Mouse (Mus musculus) midbrain, embryonic 12.5 days (tissue): ENCODE measurements around the gene Rab28. TPM values are rescaled to one million over a fixed set of nuclear protein-coding genes. Genes with fewer than 3 reads are reported as not detected.

Experiments
- ATAC-seq: fragments of 200-750 bp; cut with Nextera tagmentation; 2 replicates; pipeline ENCODE4 v1.8.0; 2017; ENCODE audit warnings: low read depth, moderate TSS enrichment, moderate library complexity; ENCODE audit not compliant: low FRiP score
- H3K27ac ChIP-seq: fragments of 300-500 bp; sonication (generic); replicated peaks from 2 replicates; pipeline ENCODE4 v1.5.1; 2016; ENCODE audit warnings: mild to moderate bottlenecking
- H3K27me3 ChIP-seq: fragments of 300-500 bp; sonication (generic); 2 replicates; pipeline ENCODE4 v1.6.1; 2016; ENCODE audit warnings: mild to moderate bottlenecking
- H3K36me3 ChIP-seq: fragments of 300-500 bp; sonication (generic); 2 replicates; pipeline ENCODE4 v1.6.1; 2016
- H3K4me1 ChIP-seq: fragments of 300-500 bp; sonication (generic); 2 replicates; pipeline ENCODE4 v1.6.1; 2016
- H3K4me2 ChIP-seq: fragments of 300-500 bp; sonication (generic); replicated peaks from 2 replicates; pipeline ENCODE4 v1.6.1; 2016; ENCODE audit warnings: mild to moderate bottlenecking, moderate library complexity
- H3K4me3 ChIP-seq: fragments of 300-500 bp; sonication (generic); 2 replicates; pipeline ENCODE4 v1.5.1; 2016; ENCODE audit warnings: mild to moderate bottlenecking
- H3K9ac ChIP-seq: fragments of 300-500 bp; sonication (generic); replicated peaks from 2 replicates; pipeline ENCODE4 v1.6.1; 2016; ENCODE audit warnings: mild to moderate bottlenecking, moderate library complexity
- H3K9me3 ChIP-seq: fragments of 300-500 bp; sonication (generic); 2 replicates; pipeline ENCODE4 v1.6.1; 2016; ENCODE audit warnings: mild to moderate bottlenecking
- WGBS: fragments of 180-500 bp; shearing (Covaris S2); methylation state at CpG from one replicate; pipeline ENCODE4 v1.1.7; 2016; 5-methylcytosine and 5-hydroxymethylcytosine counted together
- polyA plus RNA-seq: library from polyadenylated mRNA; unstranded; fragments of >200 nt; fragmentation: Nextera tagmentation; extraction: Ambion mirVana; gene quantifications from 2 replicates; pipeline ENCODE4 v1.2.1, GENCODE M21; 2016

Rab28 gene
- polyA plus RNA-seq, result 88.9 and 94.4 TPM in 2 replicates

DNA sequence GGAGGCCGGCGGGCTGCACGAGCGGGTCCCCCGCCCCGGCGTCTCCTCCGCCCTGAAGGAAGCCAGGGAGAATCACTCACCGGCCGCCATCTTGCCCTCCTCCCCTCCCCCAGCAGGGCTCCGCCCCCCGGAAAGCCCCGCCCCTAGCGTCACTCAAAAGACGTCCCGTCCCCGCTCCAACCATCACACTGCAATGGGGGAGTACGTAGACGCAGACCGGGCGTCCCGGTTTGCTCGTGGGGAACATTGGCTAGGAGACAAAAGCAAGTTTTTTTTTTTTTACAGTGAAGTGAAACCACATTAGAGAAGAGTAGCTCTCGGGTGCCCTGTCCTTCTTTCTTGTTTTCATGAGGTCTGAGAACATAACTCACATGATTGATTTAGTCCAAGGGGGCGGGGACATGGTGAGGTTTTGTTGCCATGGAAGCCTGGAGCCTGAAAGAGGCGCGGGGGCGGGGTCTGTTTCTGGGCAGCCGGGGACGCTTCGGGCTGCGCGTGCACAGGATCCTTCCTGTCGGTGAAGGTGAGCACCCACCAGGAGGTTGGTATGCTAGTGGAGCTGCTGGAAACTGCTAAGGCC is at the start of gene Rab28:
TSS of gene Rab28 (minus strand) at position 107 of the 580 bp plus-strand sequence.
- H3K4me3 ChIP-seq, result peak within 1 kb of the TSS; percentile 94
- WGBS, result 0% methylated on average over 32 of the region's 34 CpGs
- peak; percentile 95 for ATAC-seq

DNA sequence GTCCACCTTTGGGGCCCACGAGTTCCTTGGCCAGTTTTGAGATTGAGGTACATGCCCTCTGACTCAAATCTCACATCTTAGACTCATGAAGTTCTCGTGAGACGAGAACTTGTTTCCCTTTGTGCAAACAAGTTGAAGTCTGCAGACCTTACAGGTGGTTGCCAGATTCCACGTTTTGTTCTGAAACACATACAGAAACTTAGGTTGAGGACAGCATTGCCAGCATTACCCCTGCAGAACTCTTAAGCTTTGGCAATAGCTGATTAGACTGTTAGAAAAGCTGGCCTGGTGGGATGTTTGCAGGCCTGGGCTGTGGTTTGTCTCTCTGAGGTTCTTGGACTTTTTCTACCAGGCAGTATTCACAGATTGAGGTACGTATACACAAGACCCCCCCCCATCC is 49.4 kb upstream of the Rab28 start:
- no peaks in the 10 kb centered on the region for H3K9me3 ChIP-seq
- no peak overlapping the region for H3K4me3 ChIP-seq
- H3K4me1 ChIP-seq, result peaks cover 11% of the 10 kb centered on the region
- ATAC-seq, result no peak
- WGBS, result 6% methylated on average over 5 of the region's 5 CpGs
- H3K4me2 ChIP-seq, result no peak overlapping the region
- peaks cover 98% of the 10 kb centered on the region for H3K27me3 ChIP-seq
- H3K9ac ChIP-seq, result no peak overlapping the region
- no peaks in the 10 kb centered on the region for H3K36me3 ChIP-seq
- no peak overlapping the region for H3K27ac ChIP-seq

More for the DNA sequence above, at the start of gene Rab28:
- Histone ChIP-seq H3K36me3 (no peaks in the 10 kb centered on the region), H3K4me1 (peaks cover 13% of the 10 kb centered on the region; the same call in 1 of the 2 replicates), H3K9ac (peak within 1 kb of the TSS; percentile 92), H3K27ac (peak within 1 kb of the TSS; percentile 91), H3K4me2 (peak within 1 kb of the TSS; percentile 97), H3K27me3 (no peaks in the 10 kb centered on the region), H3K9me3 (no peaks in the 10 kb centered on the region)

DNA sequence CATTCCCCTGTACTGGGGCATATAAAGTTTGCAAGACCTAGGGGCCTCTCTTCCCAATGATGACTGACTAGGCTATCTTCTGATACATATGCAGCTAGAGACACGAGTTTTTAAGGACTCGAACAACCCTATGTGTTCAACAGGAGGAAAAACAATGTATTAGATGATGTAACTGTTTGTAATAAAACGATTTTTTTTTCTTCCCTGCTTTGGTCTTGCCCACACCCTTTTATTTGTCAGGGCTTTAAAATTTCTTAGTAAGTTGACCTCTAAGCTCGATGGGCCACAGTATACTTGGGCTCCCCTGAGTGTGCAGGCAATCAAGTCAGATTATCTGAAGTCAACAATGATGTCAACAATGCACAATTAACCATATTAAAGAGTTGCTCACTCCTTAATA is 48.4 kb upstream of the Rab28 start:
- WGBS, result 9% methylated on average over 4 of the region's 4 CpGs
- no peak for ATAC-seq
- Histone ChIP-seq H3K9me3 (no peaks in the 10 kb centered on the region), H3K27me3 (peaks cover 98% of the 10 kb centered on the region), H3K27ac (no peak overlapping the region), H3K4me3 (no peak overlapping the region), H3K9ac (no peak overlapping the region), H3K4me1 (peaks cover 5% of the 10 kb centered on the region; the same call in 1 of the 2 replicates), H3K36me3 (no peaks in the 10 kb centered on the region), H3K4me2 (no peak overlapping the region)

DNA sequence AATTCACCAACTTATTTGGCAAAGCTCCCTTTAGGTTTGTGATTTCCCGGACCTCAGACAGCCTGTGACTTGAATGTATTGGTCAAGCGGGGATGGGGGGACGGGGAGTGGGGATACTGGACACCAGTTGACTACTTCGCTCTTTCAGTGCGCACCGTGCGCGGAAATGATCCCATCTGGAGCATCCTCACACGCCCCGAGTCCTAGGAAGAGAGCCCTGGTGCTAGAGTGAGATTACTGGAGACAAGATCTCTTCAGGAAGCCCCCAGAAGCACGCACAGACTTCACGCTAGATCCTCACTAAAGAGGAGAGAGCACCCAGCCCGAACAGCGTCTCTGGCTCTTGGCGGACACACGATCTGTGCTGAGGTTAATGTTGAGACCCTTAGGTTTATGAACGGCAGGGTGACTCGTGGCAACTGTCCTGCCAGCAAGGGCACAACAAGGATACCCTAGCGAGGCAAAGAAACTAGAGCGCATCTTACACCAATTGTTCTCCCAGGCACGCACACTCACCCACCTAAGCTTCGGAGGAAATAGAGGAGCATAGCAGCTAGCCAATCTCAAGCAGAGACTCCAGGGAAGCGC is 47.5 kb upstream of the Rab28 start:
- H3K4me3 ChIP-seq, result no peak overlapping the region
- H3K27ac ChIP-seq, result no peak overlapping the region
- 2% methylated on average over 23 of the region's 23 CpGs for WGBS
- ATAC-seq, result no peak
- H3K36me3 ChIP-seq, result no peaks in the 10 kb centered on the region
- no peak overlapping the region for H3K9ac ChIP-seq
- H3K27me3 ChIP-seq, result peaks cover 99% of the 10 kb centered on the region
- no peak overlapping the region for H3K4me2 ChIP-seq
- H3K9me3 ChIP-seq, result no peaks in the 10 kb centered on the region
- 0 out of 2 replicates have a peak, but pooled peaks cover 3% of the 10 kb centered on the region for H3K4me1 ChIP-seq

DNA sequence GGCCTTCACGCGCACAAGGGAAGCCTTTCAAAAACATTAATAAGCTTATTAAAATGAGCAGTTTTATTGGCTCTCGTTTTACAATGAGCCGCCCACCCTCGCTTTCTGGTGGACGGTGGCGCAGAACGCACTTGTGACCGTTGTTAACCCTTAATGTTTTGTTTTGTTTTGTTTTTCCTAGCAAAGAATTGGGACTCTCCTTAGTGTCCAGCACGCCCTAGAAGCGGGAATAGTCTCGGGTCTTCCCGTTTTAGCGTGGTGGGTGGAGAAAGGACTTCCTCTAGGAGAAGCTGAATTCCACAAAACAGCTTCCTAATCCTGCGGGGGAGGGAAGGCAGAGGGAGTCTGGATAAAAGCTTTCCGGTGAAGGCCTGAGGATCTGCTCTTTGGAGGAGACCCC is 46.9 kb upstream of the Rab28 start:
- Histone ChIP-seq H3K4me2 (no peak overlapping the region; the same call in 1 of the 2 replicates), H3K9me3 (no peaks in the 10 kb centered on the region), H3K9ac (no peak overlapping the region), H3K4me1 (0 out of 2 replicates have a peak, but pooled peaks cover 3% of the 10 kb centered on the region), H3K4me3 (0 out of 2 replicates have a peak overlapping the region, but pooled peaks have one; percentile 9), H3K36me3 (no peaks in the 10 kb centered on the region), H3K27ac (no peak overlapping the region), H3K27me3 (peaks cover 99% of the 10 kb centered on the region)
- no peak for ATAC-seq
- under 1% methylated on average over 16 of the region's 16 CpGs for WGBS

DNA sequence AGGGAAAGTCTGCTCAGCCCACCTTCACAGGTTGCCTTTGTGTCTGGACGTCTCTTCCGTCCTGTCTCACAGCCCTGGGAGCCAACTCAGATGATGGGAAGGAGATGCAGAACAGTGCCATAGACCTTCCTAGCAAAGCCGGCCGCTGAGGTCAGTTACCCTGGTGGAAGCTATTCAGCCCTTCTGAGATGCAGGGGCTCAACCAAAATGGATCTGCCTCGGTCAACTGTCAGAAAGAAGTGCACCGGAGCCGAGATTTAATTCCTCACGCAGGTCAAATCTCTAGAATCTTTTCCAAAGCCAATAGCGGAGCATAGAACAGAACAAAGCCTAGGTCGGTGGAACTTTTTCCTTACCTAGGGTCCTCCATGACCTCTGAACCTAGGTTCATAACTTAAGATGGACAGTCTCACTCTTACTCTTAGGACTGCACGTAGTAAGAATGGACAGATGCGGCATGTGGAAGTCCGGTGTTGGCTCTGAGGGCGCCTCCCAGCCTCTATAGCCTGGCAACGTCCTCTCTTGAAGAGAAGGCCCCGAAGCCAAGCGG is 46.3 kb upstream of the Rab28 start:
- no peak for ATAC-seq
- Histone ChIP-seq H3K36me3 (no peaks in the 10 kb centered on the region), H3K9me3 (no peaks in the 10 kb centered on the region), H3K4me1 (0 out of 2 replicates have a peak, but pooled peaks cover 3% of the 10 kb centered on the region), H3K27me3 (peaks cover 99% of the 10 kb centered on the region), H3K27ac (no peak overlapping the region), H3K4me2 (no peak overlapping the region; the same call in 1 of the 2 replicates), H3K4me3 (no peak overlapping the region), H3K9ac (no peak overlapping the region)
- WGBS, result under 1% methylated on average over 17 of the region's 17 CpGs

DNA sequence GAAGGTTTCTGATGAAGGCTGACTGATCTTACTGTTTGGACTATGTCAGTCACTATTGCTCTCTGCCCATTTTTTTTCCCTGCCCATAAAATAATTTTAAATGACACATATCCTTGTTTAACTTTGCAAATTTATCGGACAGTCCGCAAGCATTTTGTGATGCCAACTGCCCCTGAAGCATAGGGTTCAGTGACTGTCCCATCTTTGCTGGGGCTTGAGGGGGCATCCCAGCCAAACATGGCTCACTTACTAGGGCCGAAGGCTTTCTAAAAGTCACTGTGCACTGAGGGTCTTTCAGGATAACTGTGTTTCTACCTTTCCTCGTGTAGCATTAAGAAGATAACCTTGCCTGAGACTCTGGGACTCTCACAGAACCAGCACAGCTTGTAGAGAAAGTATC is 44.8 kb upstream of the Rab28 start:
- Histone ChIP-seq H3K27me3 (peaks cover 99% of the 10 kb centered on the region), H3K9ac (no peak overlapping the region), H3K4me2 (no peak overlapping the region), H3K9me3 (no peaks in the 10 kb centered on the region), H3K27ac (no peak overlapping the region), H3K4me3 (no peak overlapping the region), H3K4me1 (0 out of 2 replicates have a peak, but pooled peaks cover 3% of the 10 kb centered on the region), H3K36me3 (no peaks in the 10 kb centered on the region)
- ATAC-seq, result no peak
- 25% methylated on average over 4 of the region's 4 CpGs for WGBS

DNA sequence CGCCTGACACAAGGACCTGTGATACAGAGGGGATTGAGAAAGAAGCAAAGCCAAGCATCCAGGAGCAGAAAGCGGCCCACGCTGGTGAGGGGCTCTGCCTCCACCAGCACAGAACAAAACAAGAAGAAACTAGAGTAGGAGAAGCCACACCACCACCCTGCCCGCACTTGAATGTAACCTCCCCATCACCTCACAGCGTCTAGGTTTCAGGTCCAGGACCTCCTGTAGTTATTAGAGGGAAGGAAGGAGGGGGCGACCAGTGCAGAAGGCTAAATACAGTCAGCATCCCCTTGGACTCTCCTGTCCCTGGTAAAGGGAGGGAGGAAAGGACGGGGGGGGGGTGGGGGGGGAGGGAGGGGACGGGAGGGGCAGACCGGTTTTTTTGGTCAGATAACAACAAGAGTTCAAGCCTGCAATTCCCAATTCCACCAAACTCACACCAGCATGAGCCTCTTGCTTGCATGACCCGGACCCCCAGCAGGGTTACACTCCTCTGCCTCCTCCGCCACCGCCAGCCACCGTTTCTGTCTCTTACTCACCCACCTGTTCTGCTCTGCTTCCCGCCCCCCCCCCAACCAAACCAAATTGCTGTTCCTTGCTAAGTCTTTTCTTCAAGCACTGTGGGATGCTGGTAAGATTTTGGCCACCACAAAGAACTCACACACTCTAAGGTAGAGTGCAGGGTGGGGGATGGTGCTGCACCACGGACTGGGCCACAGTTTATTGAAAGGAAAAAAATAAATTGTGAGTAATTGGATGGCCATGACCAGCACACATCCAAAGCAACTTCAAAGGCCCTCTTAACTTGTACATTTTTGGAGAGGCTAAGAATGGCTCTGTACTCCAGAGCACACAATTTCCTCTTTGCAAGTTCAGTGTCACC is 37.2 kb upstream of the Rab28 start:
- ATAC-seq, result peak; percentile 20; the same call in 1 of the 2 replicates
- Histone ChIP-seq H3K9ac (no peak overlapping the region), H3K36me3 (no peaks in the 10 kb centered on the region), H3K4me1 (0 out of 2 replicates have a peak, but pooled peaks cover 4% of the 10 kb centered on the region), H3K27me3 (peaks cover 63% of the 10 kb centered on the region), H3K9me3 (no peaks in the 10 kb centered on the region), H3K4me3 (no peak overlapping the region), H3K27ac (no peak overlapping the region), H3K4me2 (no peak overlapping the region)
- whole genome bisulfite sequencing, result 4% methylated on average over 12 of the region's 15 CpGs

DNA sequence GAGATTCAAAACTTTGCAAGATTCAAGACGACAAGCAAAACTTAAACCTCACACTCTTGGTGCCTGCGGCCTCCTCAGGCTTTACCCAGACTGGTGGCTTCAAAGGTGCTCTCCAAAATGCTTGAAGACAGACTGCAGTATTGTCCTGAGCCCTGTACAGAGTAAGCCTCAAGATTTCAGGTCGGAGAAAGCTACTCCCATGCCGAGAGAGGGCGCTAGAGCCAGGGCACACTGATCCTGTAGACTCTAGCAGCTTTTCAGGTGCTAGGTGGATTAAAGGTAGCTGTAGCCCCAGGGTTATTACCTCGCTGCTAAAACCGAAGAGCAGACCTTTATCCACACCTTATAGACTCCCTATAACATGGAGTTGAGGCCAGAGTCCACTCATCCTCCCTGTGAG is 36.3 kb upstream of the Rab28 start:
- ATAC-seq, result 0 out of 2 replicates have a peak, but pooled peaks have one; percentile 13
- WGBS, result 12% methylated on average over 7 of the region's 7 CpGs
- peaks cover 53% of the 10 kb centered on the region for H3K27me3 ChIP-seq

DNA sequence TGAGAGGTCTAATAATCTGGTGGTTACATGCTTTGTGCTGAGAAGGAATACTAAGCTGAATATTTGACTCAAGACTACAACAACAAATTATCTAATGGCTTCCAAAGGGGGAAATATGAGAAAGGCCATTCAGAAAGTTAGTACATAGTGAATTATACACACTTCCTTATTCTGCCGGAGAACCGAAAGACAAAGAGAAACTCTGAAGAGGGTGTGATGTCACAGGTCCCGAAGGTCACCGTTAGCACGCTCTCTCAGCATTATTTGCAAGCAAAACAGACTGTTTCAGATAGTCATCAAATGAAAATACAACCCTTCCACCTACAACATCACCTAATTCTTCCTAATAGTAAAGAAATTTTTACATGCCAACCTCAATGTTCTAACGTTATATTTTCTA is 30.9 kb upstream of the Rab28 start:
- 69% methylated on average over 6 of the region's 6 CpGs for WGBS
- Histone ChIP-seq H3K9ac (no peak overlapping the region), H3K27ac (no peak overlapping the region), H3K9me3 (no peaks in the 10 kb centered on the region), H3K27me3 (peaks cover 1% of the 10 kb centered on the region), H3K4me2 (no peak overlapping the region), H3K4me3 (no peak overlapping the region), H3K36me3 (no peaks in the 10 kb centered on the region), H3K4me1 (no peaks in the 10 kb centered on the region)
- ATAC-seq, result no peak

More for the DNA sequence above, 36.3 kb upstream of the Rab28 start:
- no peak overlapping the region for H3K4me3 ChIP-seq
- H3K27ac ChIP-seq, result no peak overlapping the region
- H3K36me3 ChIP-seq, result no peaks in the 10 kb centered on the region
- no peaks in the 10 kb centered on the region for H3K9me3 ChIP-seq
- H3K4me2 ChIP-seq, result no peak overlapping the region
- H3K4me1 ChIP-seq, result 0 out of 2 replicates have a peak, but pooled peaks cover 4% of the 10 kb centered on the region
- no peak overlapping the region for H3K9ac ChIP-seq

DNA sequence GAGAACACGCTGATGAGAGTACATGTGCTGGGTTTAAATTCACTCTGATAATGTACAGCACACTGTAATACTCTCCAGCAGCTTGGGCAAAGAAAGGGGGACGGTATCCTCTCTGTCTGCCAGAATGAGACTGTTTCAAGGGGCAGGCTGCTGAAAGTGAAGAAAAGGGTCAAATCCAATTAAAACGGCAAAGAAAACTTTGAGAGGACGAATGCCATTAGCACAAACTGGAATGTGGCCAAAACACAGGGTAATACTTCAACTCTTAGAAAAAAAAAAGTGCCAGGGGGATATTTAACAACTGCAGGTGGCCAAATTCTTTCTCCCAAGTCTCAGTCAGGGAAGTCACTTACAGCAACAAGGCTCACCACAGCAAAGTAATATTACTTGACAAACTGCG is 29.1 kb upstream of the Rab28 start:
- ATAC-seq, result no peak
- Histone ChIP-seq H3K36me3 (no peaks in the 10 kb centered on the region), H3K27ac (no peak overlapping the region), H3K4me1 (no peaks in the 10 kb centered on the region), H3K4me2 (no peak overlapping the region), H3K4me3 (no peak overlapping the region), H3K9me3 (no peaks in the 10 kb centered on the region), H3K9ac (no peak overlapping the region), H3K27me3 (no peaks in the 10 kb centered on the region; the same call in 1 of the 2 replicates)
- WGBS, result 55% methylated on average over 5 of the region's 5 CpGs
